Mouse (Mus musculus) stomach, postnatal 0 days (tissue): ENCODE data around the gene Myh7b.

Experiments used
- CTCF ChIP-seq: IDR thresholded peaks from 2 replicates; pipeline ENCODE4 v1.5.1; 2016; ENCODE audit warnings: antibody characterized with exemption, low read depth, mild to moderate bottlenecking, moderate library complexity
- EP300 ChIP-seq: optimal IDR thresholded peaks from 2 replicates; pipeline ENCODE3; 2016; ENCODE audit warnings: antibody characterized with exemption

- TF ChIP-seq CTCF (no peak), EP300 (no peak)
Observed at GRCm38 (mm10) chr2:155574700-155575099, 36.3 kb upstream of the Myh7b start.
